Mouse (Mus musculus): ENCODE results near the gene Tsku. TPM values are rescaled to one million over a fixed set of nuclear protein-coding genes. Genes with fewer than 3 reads are reported as not detected.

Gene Tsku
- total RNA-seq (2021) = 1 to 10 TPM; 1.7 to 2.0 TPM
- long read RNA-seq, experiment 1, partial matches to known transcripts = 0 of 2 reads
- long read RNA-seq, experiment 1, other reads (novel, unspliced or antisense) = 1 of 2 reads
- long read RNA-seq, experiment 2, partial matches to known transcripts = 0 of 1 reads
- long read RNA-seq, experiment 2, other reads (novel, unspliced or antisense) = 1 of 1 reads

DNA sequence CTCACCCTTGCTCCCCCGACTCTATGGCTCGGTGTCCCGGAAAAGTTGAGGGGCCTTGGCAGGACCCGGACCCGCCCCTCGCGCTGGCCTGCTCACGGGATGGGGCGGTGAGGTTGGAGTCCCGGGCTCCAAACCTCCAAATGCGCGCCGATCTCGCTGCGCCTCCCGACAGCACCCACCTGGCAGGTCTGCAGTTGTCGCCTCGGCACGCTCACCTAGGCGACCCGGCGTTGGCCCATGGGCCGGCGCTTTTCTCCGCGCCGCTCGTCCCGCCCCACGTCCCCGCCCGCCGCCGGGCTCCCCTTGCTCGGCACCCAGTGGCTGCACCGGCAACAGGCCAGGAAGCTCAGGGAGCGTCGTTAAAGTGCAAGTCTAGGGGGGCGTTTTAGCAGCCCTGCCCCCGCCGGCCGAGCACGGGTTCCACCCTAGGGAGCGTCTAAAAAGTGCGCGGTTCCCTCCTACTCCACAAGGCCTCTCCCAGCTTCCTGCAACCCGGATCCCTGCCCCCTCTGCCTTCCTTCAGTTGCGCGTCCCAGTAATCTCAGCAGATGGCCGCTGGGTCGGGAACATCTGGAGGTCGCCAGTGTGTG lies at the start of gene Tsku:
Gene Tsku (minus strand): TSS at position 266 of the 590 bp plus-strand sequence.
- 0 out of 2 replicates have a peak, but pooled peaks have one; percentile 7 for TF ChIP-seq CTCF (conservative IDR thresholded peaks at IDR 0.05)
- Histone ChIP-seq H3K4me3 (peak within 1 kb of the TSS; percentile 73), H3K27ac (peak within 1 kb of the TSS; percentile 54; the same call in 1 of the 2 replicates)
- DNase-seq (ENCODE audit: low spot score in 2 of 2) = peak; percentile 75 to 77

DNA sequence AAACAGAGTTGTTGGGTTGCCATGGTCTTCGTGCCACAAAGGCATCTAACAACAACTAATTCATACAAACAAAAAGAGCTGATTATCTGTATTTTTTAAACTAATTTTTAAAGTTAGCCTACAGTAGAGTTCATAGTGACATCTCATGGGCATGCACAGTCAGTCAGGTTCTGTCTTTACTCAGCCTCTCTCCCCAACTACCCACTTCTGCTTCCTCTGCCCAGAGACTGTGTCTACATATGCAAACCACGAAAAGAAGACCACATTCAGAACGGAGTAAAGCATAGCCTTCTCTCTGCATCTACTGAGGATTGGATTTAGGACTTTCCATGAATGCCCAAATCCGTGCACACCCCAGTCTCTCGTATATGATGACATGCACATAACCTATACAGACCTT lies 46.5 kb upstream of the Tsku start:
- no peak for DNase-seq (ENCODE audit: low spot score in 2 of 2)
- TF ChIP-seq CTCF (conservative IDR thresholded peaks at IDR 0.05) = no peak

DNA sequence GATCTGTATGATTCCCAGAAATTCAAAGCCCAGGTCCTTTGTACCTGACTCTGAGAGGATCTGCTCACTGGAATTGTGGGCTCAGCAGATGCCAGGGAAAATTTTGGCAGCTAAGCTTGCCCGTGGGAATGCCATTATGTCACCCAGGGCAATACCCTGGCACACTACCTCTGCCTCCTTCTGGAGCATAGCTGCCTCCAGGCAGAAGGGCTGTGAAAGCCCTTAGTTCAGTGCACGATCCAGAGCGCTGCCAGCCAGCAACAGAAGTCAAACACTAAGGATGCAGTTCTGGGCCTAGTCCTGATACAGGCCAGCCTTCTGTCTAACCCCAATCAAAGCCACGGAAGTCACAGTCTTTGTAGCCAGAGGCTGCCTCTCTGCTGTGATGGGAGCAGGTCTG lies 42.9 kb upstream of the Tsku start:
- Histone ChIP-seq H3K27ac (no peak overlapping the region), H3K4me3 (no peak overlapping the region)
- peak in 1 of 2 experiments; percentile 37 for DNase-seq (ENCODE audit: low spot score in 2 of 2)
- TF ChIP-seq CTCF (conservative IDR thresholded peaks at IDR 0.05) = no peak

More for the DNA sequence above, 46.5 kb upstream of the Tsku start:
- H3K4me3 ChIP-seq = no peak overlapping the region
- no peak overlapping the region for H3K27ac ChIP-seq

DNA sequence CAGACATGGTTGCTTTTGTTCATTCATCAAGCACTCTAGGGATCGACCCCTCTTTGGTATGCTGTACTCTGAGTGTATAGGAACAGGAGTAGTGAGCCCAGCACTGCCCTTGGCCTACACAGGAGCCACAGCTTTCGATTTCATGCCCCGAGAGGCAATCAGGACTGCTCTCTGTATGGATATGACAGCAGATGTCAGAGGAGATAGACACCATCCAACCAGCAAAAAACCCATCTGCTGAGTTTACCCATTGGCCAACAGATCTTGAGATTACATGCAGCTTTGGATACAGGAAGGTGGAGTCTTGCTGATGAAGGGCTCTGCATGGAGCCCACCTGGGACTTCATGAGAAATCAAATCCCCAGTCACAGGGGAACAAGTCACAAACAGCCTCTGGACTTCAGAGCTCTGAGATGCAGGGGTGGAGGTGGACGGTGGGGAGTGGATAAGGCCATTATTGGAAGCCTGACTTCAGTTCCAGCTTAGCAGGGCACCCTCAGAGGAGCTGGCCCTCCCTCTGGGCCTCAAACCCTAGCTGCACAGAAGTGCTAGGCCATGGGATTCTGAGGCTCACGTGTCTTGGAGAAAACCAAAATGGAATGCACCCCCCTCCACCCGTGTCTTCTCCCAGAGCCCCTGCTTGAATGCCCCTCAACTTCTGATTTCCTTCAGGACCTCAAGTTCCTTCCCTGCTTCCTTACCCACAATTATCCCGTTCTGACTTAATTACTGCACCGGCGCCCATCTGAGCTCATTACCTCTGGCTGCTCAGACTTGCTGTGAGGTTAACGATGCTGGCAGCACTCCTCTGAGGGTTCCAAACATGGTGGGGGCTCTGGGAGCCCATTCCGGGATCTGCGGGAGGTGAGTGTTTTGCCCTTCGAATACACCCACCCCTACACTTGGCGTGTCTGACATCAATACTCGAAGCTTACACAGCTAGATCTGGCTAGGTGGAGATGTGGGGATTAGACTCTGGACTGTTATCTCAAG lies 41.8 kb upstream of the Tsku start:
- Histone ChIP-seq H3K27ac (no peak overlapping the region), H3K4me3 (no peak overlapping the region)
- DNase-seq (ENCODE audit: low spot score in 2 of 2) = no peak
- TF ChIP-seq CTCF (conservative IDR thresholded peaks at IDR 0.05) = no peak

DNA sequence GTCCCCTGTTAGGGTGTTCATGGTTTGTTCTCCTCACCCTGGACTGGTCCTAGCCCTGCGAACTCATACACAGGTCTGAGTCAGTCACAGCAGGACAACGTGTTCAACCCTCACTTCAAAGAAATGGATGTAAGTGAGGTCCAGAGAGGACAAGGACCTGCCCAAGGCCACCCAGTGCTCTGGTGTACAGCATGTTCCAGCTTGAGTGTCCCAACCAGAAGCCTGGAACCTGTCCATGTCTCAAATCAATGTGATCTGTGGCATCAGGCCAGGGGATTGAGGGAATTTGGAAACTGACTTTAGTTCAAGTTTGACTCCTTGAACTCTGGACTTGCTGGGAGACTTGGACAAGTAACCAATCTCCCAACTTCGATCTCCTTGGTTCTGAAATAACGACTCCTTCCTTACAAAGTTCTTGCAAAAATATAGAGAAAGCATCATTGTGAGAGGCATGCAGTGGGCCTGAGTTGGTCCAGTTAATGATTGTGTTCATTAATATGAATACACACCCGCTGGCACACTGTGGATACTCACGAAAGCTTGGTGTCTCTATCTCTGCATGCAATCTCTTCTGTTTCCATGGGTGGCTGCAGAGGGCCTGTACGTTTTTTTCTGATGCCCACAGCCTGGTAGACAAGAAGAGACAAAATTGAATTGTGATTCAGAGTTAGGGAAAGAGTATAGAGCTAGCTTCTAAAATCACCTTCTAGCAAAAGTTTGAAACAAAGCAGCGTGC lies 31.5 kb upstream of the Tsku start:
- H3K4me3 ChIP-seq = no peak overlapping the region
- TF ChIP-seq CTCF (conservative IDR thresholded peaks at IDR 0.05) = no peak
- H3K27ac ChIP-seq = no peak overlapping the region
- DNase-seq (ENCODE audit: low spot score in 2 of 2) = no peak

DNA sequence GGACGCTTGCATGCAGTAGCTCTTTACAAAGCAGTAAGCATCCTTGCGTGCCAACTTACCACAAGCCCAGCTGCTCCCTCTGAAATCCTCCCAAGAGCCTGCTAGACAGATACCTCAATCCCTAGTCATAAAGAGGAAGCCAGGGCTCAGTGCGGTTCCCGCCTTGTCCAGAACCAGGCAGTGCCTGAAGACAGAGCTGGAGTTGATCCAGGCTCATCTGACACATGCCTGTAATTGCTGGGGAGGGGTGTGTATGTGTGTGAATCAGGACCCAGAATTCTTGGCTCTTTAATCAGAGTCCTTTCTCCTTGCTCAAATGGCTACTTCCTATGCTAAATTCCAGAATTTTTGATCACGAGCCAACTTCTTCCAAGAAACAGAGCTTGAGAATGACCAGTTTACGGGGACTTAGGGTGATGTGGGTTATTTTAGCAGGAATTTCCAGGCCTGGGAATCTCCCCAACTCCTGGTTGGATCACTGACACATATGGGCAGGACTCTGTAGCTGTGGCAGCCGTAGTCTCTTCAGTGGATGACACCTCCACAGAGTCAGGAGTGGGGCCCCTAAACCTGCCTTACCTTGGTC lies 30.3 kb upstream of the Tsku start:
- Histone ChIP-seq H3K27ac (no peak overlapping the region), H3K4me3 (no peak overlapping the region)
- DNase-seq (ENCODE audit: low spot score in 2 of 2) = peak in 1 of 2 experiments; percentile 44
- no peak for TF ChIP-seq CTCF (conservative IDR thresholded peaks at IDR 0.05)

DNA sequence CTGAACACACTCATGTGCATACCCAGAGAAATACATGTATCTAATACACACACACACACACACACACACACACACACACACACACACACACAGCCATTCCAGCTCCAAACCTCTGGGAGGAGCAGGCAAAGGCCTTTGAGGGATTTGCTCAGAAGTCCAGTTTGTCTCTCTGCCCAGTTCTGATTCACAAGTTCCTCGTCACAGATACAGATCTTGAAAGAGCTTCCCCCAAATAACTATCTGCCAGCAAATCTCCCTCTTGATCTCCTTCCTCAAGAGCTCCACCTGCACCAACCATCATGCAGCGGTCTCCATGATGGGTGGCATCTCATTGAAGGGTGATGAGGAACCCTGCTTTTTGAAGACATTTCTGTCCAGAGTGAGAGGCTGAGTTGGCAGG lies 29.4 kb upstream of the Tsku start:
- H3K4me3 ChIP-seq = no peak overlapping the region
- no peak for DNase-seq (ENCODE audit: low spot score in 2 of 2)

DNA sequence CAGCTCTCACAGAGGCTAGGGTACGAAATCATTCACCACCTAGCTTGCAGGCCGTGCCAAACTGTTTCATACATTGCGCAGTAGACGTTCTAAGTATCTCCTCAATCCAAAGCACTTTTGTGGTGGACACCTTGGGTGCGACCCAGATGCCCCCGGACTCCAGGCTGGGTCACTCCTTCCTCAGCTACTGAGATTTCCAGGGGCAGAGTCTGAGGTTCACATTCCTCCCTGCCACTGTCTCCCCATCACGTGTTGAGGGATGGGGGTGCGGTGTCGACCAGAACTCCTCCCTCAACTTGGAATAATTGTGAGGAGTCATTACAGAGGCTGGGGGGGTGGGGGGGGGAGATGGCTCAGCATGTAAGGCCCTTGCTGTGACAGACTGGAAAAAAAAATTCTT lies 28.5 kb upstream of the Tsku start:
- no peak for DNase-seq (ENCODE audit: low spot score in 2 of 2)
- H3K4me3 ChIP-seq = no peak overlapping the region
- TF ChIP-seq CTCF (conservative IDR thresholded peaks at IDR 0.05) = no peak
- H3K27ac ChIP-seq = no peak overlapping the region

More for the DNA sequence above, 29.4 kb upstream of the Tsku start:
- no peak overlapping the region for H3K27ac ChIP-seq
- TF ChIP-seq CTCF (conservative IDR thresholded peaks at IDR 0.05) = no peak

DNA sequence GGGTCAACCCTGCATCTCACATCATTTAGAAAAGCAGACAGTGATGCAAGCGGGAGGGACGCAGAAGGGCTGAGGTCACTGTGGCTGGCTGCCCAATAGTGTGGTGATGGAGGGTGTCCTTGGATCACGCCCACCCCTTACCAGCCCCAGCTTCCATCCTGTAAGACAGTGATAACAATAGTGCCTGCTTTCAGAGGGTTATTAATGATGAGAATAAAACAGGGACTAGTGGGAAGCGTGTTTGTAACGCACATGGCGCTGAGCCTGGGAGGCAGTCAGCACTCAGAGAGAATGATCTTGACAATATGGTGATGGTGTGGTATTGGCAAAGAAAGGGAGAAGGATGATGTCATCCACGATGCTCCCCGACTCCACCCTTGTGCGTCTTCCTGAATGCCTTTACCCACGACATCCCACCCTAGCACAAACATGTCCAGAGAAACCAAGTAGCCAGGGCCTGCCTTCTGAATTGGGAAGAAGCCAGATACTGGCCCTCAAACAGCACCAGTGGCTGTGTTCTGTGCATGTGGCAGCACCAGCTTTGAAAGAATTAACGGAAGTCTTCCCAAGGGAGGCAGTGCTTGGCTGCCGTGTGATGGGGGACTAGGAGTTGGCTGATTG lies 27.9 kb upstream of the Tsku start:
- no peak for TF ChIP-seq CTCF (conservative IDR thresholded peaks at IDR 0.05)
- H3K4me3 ChIP-seq = no peak overlapping the region
- peak in 1 of 2 experiments; percentile 45 for DNase-seq (ENCODE audit: low spot score in 2 of 2)
- 0 out of 2 replicates have a peak overlapping the region, but pooled peaks have one; percentile 39 for H3K27ac ChIP-seq

DNA sequence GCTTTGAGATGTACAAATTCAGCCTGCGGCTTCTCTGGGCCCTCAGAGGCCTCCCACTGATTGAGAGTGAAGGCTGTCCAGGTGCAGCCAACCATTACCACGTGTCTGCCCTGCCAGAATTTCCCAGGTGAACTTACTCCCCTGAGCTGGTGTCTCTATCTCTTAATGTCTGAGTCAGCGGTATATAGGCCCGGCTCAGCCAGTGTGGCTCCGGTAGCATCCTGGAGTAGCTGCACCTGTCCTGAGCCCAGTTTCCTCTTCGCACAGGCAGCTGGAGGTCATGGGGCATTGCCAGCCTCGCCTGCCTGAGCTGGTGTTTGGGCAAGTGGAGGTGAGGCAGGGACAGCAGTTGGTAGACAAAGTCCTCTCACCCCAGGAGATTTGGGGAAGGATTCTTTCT lies 26.1 kb upstream of the Tsku start:
- no peak for TF ChIP-seq CTCF (conservative IDR thresholded peaks at IDR 0.05)
- Histone ChIP-seq H3K27ac (no peak overlapping the region), H3K4me3 (no peak overlapping the region)
- DNase-seq (ENCODE audit: low spot score in 2 of 2) = no peak

DNA sequence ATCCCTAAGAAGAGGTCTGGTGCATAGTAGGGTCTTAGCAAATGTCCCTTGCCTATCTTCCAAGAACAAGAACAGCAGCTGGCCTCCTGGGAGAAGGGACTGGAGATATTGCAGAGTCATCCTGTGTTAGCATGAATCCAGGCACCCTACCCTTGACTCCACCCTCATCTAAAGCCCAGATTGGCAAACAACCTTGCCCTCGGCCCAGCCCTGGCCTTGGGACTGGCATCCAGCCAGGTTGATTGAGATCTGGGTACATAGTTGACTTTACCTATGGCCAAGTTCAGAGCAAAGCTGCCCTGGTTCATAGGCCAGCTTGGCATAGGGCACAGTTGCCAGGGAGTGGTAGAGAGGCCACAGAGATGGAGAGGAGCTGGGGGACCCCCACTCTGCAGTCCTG lies 24.0 kb upstream of the Tsku start:
- no peak for DNase-seq (ENCODE audit: low spot score in 2 of 2)
- Histone ChIP-seq H3K4me3 (no peak overlapping the region), H3K27ac (no peak overlapping the region)
- TF ChIP-seq CTCF (conservative IDR thresholded peaks at IDR 0.05) = no peak

DNA sequence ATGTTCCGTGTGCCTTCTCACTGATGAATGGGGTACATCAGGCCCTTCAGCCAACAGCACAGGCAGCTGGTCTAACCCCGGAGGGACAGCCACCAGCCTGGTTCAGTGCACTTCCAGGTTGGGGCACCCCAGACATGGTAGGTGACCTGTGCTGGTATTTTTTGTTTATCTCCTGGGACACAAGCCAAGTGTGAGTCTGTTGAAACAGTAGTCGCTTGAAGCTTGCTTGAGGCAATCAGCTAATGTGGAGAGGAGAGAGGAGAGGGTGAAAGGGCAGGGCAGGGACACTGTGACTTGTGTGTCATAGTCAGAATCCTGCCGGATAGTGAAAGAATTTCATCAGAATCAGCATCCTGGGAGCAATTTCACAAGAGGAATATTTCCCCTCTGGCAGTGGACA lies 22.2 kb upstream of the Tsku start:
- no peak for TF ChIP-seq CTCF (conservative IDR thresholded peaks at IDR 0.05)
- no peak for DNase-seq (ENCODE audit: low spot score in 2 of 2)
- Histone ChIP-seq H3K27ac (no peak overlapping the region), H3K4me3 (no peak overlapping the region)

Data from layer of hippocampus, adult 2 months (tissue).